Mouse (Mus musculus): Measurements from ENCODE around the gene Iars2. TPM values are rescaled to one million over a fixed set of nuclear protein-coding genes. Genes with fewer than 3 reads are reported as not detected.
A peak's percentile ranks its signal among the peaks of the same experiment; 100 is the strongest.

The Iars2 gene
- total RNA-seq (2021) = 100 to 1,000 TPM in 1 of 2 experiments, 10 to 100 TPM in 1; 95.2 to 101 TPM
- long read RNA-seq, experiment 1, full-length matches to known transcripts = 54 of 80 reads
- long read RNA-seq, experiment 1, partial matches to known transcripts = 8 of 80 reads
- long read RNA-seq, experiment 1, other reads (novel, unspliced or antisense) = 18 of 80 reads
- long read RNA-seq, experiment 2, full-length matches to known transcripts = 97 of 144 reads
- long read RNA-seq, experiment 2, partial matches to known transcripts = 40 of 144 reads
- long read RNA-seq, experiment 2, other reads (novel, unspliced or antisense) = 7 of 144 reads

GRCm38 (mm10) chr1:185328721-185329610 lies at the start of gene Iars2:
Iars2 (minus strand) TSS chr1:185329396.
- peak; percentile 87 to 89 for DNase-seq (ENCODE audit: low spot score in 2 of 2)

DNA sequence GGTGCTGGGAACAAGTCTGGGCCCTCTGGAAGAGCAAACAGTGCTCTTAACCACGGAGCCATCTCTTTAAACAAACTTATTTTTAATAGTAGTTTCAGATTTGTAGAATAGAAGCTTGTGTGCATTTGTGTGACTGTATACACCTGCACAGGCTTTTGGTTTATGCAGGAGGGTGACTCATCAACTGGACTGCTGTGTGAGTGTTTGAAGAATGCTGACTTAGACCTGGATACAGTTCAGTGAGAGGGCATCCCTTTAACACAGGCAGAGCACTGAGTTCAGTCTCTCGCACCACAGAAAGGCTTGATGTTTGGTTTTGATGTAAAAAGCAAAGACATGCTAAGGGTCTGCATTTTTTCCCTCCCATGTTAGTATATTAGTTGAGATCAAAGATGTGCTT lies 48.2 kb upstream of the Iars2 start:
- DNase-seq (ENCODE audit: low spot score in 2 of 2) = no peak

GRCm38 (mm10) chr1:185376390-185376789 lies 47.2 kb upstream of the Iars2 start:
- no peak for DNase-seq (ENCODE audit: low spot score in 2 of 2)

DNA sequence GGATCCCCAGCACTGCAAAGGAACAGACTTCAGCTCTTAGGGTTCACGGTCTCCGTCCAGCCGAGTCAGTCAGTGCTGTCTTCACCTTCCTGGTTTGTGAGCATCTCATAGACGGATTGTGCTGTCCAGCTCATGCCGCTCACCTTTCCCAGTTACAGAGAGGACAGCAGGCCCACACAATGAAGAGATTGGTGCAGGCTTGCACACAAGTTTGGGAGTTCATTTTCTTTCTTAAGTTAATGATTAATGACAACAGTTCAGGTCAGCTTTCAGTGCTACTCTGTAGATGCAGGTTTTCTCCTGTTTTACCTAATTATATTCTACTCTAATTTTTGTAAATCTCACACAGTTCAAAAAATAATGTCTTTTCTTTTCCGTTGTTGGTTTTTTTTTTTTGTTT lies 40.8 kb upstream of the Iars2 start:
- DNase-seq (ENCODE audit: low spot score in 2 of 2) = no peak

DNA sequence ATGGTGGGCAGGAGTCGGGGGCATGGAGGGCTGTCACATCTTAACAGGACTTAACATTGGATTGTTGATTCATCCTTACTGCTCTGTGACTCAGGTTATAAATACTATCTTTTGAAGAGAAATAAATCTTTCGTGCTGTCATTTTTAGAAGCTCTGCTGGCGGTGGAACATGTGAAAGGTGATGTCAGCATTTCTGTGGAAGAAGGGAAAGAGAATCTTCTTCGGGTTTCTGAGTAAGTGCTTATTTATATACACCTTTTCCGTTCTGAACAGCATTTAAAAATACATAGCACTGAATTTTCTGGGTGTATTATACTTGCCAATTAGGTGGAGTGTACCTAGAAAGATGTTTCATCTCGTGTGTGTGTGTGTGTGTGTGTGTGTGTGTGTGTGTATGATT lies 38.2 kb upstream of the Iars2 start:
- DNase-seq (ENCODE audit: low spot score in 2 of 2) = no peak

DNA sequence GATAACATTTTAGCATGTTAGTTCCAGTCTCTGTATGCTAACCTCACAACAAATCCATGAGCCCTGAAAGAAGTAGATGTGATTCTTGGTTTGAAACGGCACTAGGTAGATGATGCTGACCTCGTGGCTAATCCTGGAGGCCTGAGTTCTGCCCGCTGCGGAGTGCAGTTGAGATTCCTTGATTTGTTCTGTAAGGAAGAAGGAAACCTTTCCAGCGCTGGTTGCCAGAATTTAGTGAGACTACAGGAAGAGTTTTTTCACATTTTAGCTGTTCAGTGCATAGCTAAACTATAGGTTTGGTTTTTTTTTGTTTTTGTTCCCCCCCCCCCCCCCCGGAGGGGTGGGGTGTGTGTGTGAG lies 35.0 kb upstream of the Iars2 start:
- no peak for DNase-seq (ENCODE audit: low spot score in 2 of 2)

DNA sequence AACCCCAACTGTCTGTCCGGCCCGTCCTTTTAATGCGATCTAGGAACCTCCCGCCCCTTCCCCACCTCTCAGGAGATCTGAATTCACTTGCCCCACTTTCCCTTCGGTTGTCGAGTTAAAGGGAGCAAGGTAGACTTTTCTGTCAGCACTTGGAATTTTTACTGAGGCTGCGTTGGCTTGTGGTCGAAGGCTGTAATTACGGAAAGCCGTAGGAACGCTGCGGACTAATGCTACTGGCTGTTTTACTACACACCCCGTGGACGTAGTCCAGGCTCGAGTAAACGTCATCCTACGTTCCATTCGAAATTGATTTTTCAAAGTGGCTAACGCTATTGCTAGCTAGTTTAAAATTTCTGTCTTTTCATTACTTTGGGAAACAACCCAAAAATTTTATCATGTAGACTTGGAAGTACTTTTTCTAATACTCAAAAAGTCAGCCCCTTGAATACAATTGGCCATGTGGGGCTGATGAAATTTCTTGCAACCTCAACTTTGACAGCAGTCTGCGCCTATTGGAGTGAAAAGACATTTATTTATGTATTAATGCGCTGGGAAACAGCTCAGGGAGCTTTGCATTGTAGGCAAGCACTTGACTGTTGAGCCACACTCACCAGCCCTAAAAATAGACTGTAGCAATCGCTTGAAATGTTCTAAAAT lies 34.5 kb upstream of the Iars2 start:
- peak in 1 of 2 experiments; percentile 15 for DNase-seq (ENCODE audit: low spot score in 2 of 2)

DNA sequence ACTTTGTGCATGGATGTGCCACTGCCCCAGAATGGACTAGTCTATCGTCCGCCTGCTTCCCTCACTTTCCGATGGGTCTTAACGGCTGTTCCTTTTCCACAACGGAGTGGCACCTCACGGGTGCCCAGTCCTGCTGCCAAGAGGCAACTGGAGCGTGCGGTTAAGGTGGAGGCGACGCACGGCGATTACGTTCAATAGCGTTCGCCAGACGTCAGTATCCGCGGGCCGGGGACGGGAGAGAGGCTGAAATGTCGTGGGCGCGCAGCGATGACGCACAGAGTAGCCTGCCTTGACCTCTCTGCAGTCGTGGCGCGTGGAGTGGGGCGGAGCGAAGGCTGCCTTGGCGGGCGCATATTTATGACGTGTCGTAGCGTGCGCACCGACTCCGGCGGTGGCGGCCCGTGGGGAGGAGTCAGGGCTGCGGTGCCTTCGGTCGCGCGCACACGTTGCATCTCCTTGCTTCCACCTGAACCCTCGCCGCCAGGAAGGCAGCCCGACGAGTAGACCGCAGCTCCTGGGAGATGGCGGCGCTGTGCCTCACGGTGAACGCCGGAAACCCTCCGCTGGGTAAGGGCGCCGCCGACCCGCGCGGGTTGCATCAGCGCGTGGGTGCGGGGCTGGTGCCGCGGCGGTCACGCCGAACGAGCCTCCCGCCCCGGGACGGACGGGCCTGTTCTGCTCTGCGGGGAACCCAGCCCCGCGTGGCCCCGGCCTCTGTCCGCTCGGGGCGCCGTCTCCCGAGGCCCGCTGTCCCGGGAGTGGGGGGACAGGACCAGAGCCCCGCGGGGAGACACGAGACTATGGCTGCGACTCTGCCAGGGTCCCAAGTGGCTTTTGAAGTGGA lies 33.7 kb upstream of the Iars2 start, which contains the start of gene Eprs:
Gene Eprs (plus strand): TSS at position 368 of the 844 bp plus-strand sequence.
- DNase-seq (ENCODE audit: low spot score in 2 of 2) = peak; percentile 95

DNA sequence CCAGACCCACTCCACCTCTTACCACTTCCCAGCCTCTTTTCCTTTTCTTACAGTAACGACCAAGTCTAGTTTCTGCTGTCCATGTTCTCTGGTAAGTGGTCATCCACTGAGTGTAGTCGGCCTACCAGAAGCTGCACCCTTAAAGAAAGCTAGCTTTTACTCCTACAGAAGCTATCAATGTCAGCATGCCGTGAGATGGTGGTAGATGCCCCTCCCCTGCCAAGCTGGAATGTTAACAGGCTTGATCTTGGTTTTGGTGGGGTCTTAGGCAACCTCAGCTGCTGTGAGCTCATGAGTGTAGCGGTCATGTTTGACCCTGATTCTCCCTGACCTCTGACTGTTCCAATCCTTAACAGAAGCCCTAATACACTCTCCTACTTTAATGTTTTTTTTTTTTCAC lies 29.0 kb upstream of the Iars2 start:
- no peak for DNase-seq (ENCODE audit: low spot score in 2 of 2)

- DNase-seq (ENCODE audit: low spot score in 2 of 2) = no peak
These were observed 27.1 kb upstream of the Iars2 start for GRCm38 (mm10) chr1:185356246-185356645.

GRCm38 (mm10) chr1:185354731-185355130 lies 25.5 kb upstream of the Iars2 start:
- DNase-seq (ENCODE audit: low spot score in 2 of 2) = no peak

- no peak for DNase-seq (ENCODE audit: low spot score in 2 of 2)
These were observed 24.2 kb upstream of the Iars2 start for GRCm38 (mm10) chr1:185353351-185353750.

- no peak for DNase-seq (ENCODE audit: low spot score in 2 of 2)
These were observed 23.0 kb upstream of the Iars2 start for GRCm38 (mm10) chr1:185352151-185352550.

- DNase-seq (ENCODE audit: low spot score in 2 of 2) = no peak
These were observed 21.4 kb upstream of the Iars2 start for GRCm38 (mm10) chr1:185350611-185351010.

DNA sequence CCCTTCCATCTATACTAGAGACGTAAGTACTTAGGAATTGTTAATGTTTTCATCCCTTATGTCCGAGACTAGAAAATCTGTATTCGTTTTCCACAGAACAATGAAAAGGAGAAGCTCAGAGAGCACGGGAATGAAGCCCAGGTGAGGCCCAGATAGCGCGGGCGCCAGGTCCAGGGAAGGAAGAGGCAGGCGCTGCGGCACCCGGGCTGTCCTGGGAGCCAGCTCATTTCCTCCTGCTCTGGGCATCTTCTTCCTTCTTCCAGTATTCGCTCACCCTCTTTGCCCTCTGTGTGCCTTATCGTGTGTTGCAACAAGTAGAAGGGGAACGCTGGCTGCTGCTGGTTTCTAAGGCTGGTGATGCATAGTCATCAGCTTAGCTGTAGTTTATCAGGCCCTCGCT lies 20.5 kb upstream of the Iars2 start:
- no peak for DNase-seq (ENCODE audit: low spot score in 2 of 2)

DNA sequence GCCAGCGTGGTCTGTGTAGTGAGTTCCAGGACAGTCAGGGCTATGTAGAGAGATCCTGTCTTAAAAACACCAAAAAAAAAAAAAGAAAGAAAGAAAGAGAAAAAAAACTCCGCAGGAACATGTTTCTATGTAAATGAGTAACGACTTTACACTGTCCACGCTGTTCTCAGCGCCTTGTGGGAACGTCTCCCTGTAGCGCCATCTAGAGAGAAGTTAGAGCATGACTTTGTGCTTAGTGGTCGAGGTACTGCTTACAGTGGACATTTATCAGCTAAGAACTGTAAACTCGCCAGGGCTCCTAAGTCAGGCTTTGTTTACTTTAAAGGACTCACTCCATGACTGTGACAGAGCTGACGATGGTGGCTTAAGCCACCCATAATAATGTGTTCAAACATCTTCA lies 17.0 kb upstream of the Iars2 start:
- DNase-seq (ENCODE audit: low spot score in 2 of 2) = no peak

DNA sequence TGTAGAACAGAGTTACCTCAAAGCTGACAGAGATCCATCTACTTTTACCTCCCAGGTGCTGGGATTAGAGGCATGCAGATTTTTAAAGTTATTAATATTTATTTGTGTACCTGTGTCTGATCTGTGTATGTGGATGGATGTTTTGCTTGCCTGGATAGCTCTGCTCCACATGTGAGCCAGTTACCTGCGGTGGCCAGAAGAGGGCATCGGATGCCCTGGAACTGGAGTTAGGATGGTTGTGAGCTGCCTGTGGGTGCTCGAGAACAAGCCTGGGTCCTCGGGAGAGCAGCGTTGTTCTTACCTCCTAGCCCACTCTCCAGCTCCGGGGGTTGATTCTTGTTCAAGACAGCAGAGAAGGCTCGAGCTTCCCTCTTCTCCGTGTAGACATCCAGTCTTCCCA lies 14.2 kb upstream of the Iars2 start:
- no peak for DNase-seq (ENCODE audit: low spot score in 2 of 2)

- DNase-seq (ENCODE audit: low spot score in 2 of 2) = no peak
These were observed 13.2 kb upstream of the Iars2 start for GRCm38 (mm10) chr1:185342441-185342840.

GRCm38 (mm10) chr1:185336535-185336934 lies 7.3 kb upstream of the Iars2 start:
- DNase-seq (ENCODE audit: low spot score in 2 of 2) = no peak

DNA sequence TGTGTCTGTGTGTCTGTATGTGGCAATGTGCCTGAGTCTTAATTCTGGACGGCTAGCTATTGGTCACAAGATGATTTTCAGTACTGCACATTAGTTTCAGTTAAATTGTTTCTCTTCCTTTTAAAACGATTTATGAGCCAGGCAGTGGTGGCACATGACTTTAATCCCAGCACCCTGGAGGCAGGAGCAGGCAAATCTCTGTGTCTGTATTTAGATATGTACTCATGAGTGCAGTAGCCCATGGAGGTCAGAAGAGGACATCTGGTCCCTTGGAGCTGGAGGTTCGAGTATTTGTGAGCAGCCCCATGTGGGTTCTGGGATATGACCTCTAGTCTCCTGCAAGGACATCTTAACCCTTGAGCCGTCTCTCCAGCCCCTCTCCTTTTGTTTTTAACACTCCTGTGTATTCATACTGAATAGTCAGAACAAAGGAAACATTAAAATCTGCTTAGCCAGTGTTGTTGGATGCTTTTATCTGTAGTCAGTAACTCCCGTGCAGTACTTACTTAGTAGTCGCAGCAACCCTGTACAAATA lies 6.1 kb upstream of the Iars2 start:
- DNase-seq (ENCODE audit: low spot score in 2 of 2) = no peak

- DNase-seq (ENCODE audit: low spot score in 2 of 2) = no peak
These were observed 4.9 kb upstream of the Iars2 start for GRCm38 (mm10) chr1:185334136-185334535.

All from adrenal gland, postnatal 4 days (tissue).